Mouse (Mus musculus): ENCODE measurements around the gene Ppp3cb.

DNA sequence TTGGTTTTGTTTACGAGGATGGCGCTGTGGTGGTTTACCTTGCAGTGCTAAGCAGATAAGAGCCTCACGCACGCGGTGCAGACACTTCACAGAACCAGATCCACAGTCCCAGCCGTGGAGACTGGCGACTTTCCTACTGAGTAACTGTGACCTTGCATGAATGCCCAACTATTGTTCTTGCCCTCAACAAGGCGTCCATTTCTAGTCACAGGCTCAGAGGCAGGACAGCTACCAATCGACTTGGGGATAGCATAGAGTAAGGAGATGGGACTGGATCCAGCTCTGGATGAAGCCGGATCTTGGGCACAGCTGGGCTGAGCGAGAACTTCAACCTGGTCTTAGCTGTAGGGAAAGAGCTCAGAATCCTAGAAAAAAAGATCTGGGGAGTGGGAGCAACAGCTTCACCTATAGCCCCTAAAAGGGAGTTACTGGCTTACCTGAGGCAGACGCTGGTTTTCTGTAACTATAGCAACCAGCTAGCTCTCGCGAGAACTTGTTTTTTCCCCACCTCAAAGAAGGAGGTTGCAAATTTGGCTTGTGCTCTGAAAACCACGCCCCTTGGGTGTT lies 94.5 kb downstream of the Ppp3cb start, which contains the start of gene Cfap70:
- TF ChIP-seq CTCF (IDR thresholded peaks at IDR 0.05; ENCODE audit: low read depth) (no peak), EP300 (IDR thresholded peaks at IDR 0.05; ENCODE audit: low read depth) (no peak)

All from liver, embryonic 14.5 days (tissue).